Mouse (Mus musculus) cerebellum, adult 2 months (tissue): ENCODE measurements around the gene Dlg3. TPM values are rescaled to one million over a fixed set of nuclear protein-coding genes. Genes with fewer than 3 reads are reported as not detected.

Experiments used
- DNase-seq, 2 experiments: peaks; one replicate each; pipeline ENCODE4 v3.0.0; 2021
- H3K27ac ChIP-seq: fragments of 200-500 bp; 2 replicates; pipeline ENCODE4 v1.5.1; 2012; ENCODE audit warnings: low read length, control low read depth, inconsistent platforms; ENCODE audit not compliant: insufficient read depth
- H3K27me3 ChIP-seq: fragments of 200-500 bp; 2 replicates; pipeline ENCODE4 v1.6.1; 2012; ENCODE audit warnings: inconsistent platforms, mild to moderate bottlenecking, low read length, moderate library complexity; ENCODE audit not compliant: control insufficient read depth, insufficient read depth
- H3K4me1 ChIP-seq: fragments of 200-500 bp; 2 replicates; pipeline ENCODE4 v1.6.1; 2011; ENCODE audit warnings: low read length; ENCODE audit not compliant: control insufficient read depth, insufficient read depth
- H3K4me3 ChIP-seq: fragments of 200-500 bp; replicated peaks from 2 replicates; pipeline ENCODE3; 2011; ENCODE audit warnings: mild to moderate bottlenecking, low read depth, low read length, control low read depth; ENCODE audit not compliant: insufficient read depth
- CTCF ChIP-seq: fragments of 200-500 bp; IDR thresholded peaks from 2 replicates; pipeline ENCODE4 v1.5.1; 2011; ENCODE audit warnings: low read depth, mild to moderate bottlenecking, control low read depth, low read length, moderate library complexity, borderline replicate concordance; ENCODE audit not compliant: insufficient read depth
- POLR2A ChIP-seq: fragments of 200-500 bp; IDR thresholded peaks from 2 replicates; pipeline ENCODE4 v1.6.1; 2011; ENCODE audit warnings: low read length, control low read depth, borderline replicate concordance; ENCODE audit not compliant: insufficient read depth
- WGBS: fragments of 180-500 bp; shearing (Covaris S2); methylation state at CpG from one replicate; pipeline ENCODE4 v1.1.7; 2018; 5-methylcytosine and 5-hydroxymethylcytosine counted together
- polyA plus RNA-seq: library from polyadenylated mRNA; depleted of rRNA; stranded (reverse); fragments of >200 nt; gene quantifications from 2 replicates; pipeline ENCODE4 v1.2.3, GENCODE M21; 2012; rRNA removed

The Dlg3 gene
- polyA plus RNA-seq, 1 experiment: 50.1 TPM

GRCm38 (mm10) chrX:100825557-100825956 lies 58.0 kb downstream of the Dlg3 start:
- TF ChIP-seq CTCF (no peak), POLR2A (no peak)
- Histone ChIP-seq H3K27ac (no peak overlapping the region), H3K4me3 (no peak overlapping the region), H3K27me3 (no peaks in the 10 kb centered on the region), H3K4me1 (no peaks in the 10 kb centered on the region)
- 77% methylated on average over 1 of the region's 1 CpGs for WGBS
- no peak for DNase-seq

DNA sequence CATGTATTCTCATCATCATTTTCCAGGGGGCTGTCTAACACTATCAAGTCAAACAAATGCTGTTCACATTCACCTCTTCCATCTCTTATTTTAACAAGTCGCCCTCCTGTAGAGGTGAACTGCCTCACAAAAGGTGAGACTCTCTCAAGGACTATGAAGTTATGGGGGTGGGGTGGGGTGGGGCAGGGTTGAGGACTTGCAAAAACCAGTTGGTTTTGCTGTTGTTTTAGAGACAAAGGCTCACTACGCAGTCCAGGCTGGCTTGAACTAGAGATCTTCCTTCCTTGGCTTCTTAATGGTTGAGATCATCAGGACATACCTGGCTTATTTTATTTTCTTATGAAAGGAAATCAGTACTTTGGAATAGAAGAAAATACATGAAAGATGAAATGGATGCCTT lies 65.3 kb downstream of the Dlg3 start:
- no peak for DNase-seq
- TF ChIP-seq POLR2A (no peak), CTCF (no peak)
- H3K27ac ChIP-seq: no peak overlapping the region
- no peak overlapping the region for H3K4me3 ChIP-seq
- no peaks in the 10 kb centered on the region for H3K4me1 ChIP-seq
- no peaks in the 10 kb centered on the region for H3K27me3 ChIP-seq
- 91% methylated on average over 2 of the region's 2 CpGs for WGBS

GRCm38 (mm10) chrX:100839211-100839610 lies 71.7 kb downstream of the Dlg3 start:
- H3K4me3 ChIP-seq: no peak overlapping the region
- TF ChIP-seq POLR2A: no peak
- no peaks in the 10 kb centered on the region for H3K27me3 ChIP-seq
- H3K27ac ChIP-seq: no peak overlapping the region
- DNase-seq: no peak
- no peaks in the 10 kb centered on the region for H3K4me1 ChIP-seq

Other genes starting within 250 kb of the Dlg3 start
- not detected in 2 replicates for gene Dgat2l6, start 242.9 kb upstream of the Dlg3 start, polyA plus RNA-seq
- not detected in 2 replicates for gene Awat1, start 195.5 kb upstream of the Dlg3 start, polyA plus RNA-seq
- gene P2ry4, start 172.9 kb upstream of the Dlg3 start, polyA plus RNA-seq: 0.03 and 0.08 TPM in 2 replicates
- gene Arr3, start 162.2 kb upstream of the Dlg3 start, polyA plus RNA-seq: not detected in 2 replicates
- gene Kif4, start 142.0 kb upstream of the Dlg3 start, polyA plus RNA-seq: 0.26 and 0.33 TPM in 2 replicates
- gene Pdzd11, start 141.2 kb upstream of the Dlg3 start, polyA plus RNA-seq: 50.3 and 53.1 TPM in 2 replicates
- 10.6 and 13.2 TPM in 2 replicates for gene Gdpd2, start 37.8 kb upstream of the Dlg3 start, polyA plus RNA-seq